Mouse (Mus musculus) right cerebral cortex, postnatal 4 days (tissue): Measurements from ENCODE around the gene Arid1b.
"Not testable (repeated sequence)": the region's sequence is repeated elsewhere in the genome, so short reads cannot be mapped to it uniquely, and the experiment has no call there.

Source experiments
- DNase-seq: peaks from one replicate; pipeline ENCODE4 v3.0.0-alpha.2; 2022

Gene Arid1b

DNA sequence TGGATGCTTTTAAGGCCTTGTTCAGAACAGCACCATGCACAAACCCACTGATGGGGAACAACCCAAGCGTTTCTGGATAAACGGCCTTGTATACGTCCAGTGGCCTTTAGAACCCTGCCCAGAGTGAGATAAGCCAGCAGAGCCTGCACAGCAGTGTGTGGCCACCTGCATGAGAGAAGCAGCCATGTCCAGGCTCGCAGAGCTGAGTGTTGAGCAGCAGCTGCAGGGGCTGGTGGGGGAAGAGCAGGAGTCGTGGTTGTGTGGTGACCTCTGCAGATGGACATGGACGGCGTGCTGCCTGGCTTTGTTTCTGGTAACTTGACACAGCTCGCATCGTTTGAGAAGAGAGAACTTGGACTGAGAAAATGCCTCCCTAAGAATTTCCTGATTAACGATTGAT, 97.8 kb downstream of the Arid1b start:
- DNase-seq: no peak

DNA sequence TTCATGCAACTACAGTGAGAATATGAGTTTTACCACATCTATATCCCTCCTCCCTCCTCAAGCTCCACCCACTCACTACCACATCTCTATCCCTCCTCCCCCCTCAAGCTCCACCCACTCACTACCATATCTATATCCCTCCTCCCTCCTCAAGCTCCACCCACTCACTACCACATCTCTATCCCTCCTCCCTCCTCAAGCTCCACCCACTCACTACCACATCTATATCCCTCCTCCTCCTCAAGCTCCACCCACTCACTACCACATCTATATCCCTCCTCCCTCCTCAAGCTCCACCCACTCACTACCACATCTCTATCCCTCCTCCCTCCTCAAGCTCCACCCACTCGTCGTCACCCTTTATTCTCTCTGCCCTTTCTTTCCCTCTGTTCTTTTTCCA, 99.2 kb downstream of the Arid1b start:
- DNase-seq: not testable (repeated sequence)

GRCm38 (mm10) chr17:5094636-5095035, 100.5 kb downstream of the Arid1b start:
- no peak for DNase-seq

GRCm38 (mm10) chr17:5095741-5096140, 101.6 kb downstream of the Arid1b start:
- DNase-seq: no peak

GRCm38 (mm10) chr17:5097046-5097445, 102.9 kb downstream of the Arid1b start:
- DNase-seq: no peak

DNA sequence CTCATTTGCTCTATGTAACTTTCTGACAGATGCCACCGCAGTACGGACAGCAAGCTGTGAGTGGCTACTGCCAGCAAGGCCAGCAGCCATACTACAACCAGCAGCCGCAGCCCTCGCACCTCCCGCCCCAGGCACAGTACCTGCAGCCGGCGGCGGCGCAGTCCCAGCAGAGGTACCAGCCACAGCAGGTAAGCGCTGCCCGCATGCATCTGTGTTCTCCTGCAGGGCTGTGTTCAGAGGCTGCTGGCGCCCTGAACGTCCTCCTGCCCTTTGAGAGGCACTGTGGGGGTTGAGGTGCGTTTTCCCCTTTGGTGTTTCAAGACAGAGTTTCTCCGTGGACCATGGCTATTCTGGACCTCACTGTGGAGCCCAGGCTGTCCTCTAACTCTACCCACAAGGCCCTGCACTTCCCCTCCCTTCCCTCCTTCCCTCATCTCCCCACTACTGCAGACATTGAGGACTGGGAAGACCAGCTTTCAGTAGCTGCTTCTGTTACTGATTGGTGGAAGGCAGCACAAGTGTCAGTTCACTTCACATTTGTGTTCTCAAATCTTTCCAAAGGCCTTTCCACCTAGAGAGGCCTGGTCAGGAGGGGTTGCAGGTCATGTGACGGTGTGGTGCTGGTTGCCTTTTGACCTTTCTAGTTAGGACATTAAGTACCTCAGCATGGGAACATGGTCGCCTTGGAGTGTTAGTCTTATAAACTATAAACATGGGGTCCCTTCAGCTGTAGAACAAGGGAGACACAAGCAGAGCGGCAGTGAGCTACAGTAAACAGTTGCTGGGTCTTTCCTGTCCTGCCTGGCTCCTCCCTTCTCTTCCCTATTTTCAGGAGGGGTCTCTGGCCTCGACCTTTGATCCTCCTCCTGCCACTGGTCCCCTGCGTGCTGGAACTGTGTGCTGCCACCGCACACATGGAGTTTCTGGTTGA, 103.7 kb downstream of the Arid1b start:
- no peak for DNase-seq

DNA sequence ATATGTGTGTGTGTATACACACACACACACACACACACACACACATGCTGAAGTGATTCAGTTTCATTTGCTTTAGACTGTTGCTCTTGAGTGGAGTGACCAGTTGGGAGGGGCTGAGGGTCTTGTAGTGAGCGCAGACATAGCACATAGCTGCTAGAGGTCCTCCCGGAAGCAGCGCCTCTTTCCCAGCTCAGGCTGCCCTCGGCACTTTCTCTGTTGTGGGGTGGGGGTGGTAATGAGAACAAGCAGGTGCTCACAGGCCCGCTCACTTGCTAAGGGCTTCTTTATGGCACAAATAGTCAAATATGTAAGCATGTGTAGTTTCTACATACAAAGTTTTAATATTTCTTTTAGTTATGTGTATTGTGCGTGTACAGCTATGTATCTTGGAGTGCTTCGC, 104.6 kb downstream of the Arid1b start:
- DNase-seq: no peak

DNA sequence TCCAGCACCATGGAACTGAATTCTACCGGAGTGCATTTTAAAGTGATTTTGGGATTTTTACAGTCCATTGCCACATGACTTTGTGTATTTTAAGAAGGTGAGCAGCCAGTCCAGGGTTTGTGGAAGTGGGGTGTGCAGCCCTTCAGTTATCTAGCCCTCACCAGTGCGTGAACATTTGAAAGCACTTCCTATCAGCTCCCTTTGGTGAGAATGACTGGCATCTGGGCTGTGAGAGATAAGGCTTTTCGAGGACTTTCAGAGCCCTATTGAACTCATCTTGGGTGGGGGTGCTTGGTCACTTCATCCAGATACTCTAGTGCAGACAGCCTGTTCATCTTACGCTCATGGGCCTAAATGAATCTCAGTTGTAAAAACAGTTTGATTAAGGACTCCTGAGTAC, 105.1 kb downstream of the Arid1b start:
- no peak for DNase-seq

DNA sequence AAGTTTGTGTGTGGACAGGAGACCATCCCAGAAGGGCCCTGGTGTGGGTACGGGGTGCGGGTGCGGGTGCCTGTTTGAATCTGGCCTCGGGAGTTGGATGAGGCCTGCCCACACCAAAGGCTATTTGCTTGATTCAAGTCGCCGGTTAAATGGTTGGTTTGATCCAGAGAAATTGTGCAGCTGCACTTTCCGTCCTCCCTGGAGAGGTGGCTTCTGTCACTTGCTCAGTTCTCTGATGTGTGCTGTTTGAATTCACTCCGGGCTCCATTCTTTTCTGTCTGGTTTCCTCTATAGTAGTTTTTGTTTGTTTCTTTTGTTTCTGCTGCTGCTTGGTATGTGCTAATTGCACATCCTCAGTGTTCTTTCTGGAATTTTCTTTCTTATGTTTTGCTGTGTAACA, 107.0 kb downstream of the Arid1b start:
- DNase-seq: no peak

DNA sequence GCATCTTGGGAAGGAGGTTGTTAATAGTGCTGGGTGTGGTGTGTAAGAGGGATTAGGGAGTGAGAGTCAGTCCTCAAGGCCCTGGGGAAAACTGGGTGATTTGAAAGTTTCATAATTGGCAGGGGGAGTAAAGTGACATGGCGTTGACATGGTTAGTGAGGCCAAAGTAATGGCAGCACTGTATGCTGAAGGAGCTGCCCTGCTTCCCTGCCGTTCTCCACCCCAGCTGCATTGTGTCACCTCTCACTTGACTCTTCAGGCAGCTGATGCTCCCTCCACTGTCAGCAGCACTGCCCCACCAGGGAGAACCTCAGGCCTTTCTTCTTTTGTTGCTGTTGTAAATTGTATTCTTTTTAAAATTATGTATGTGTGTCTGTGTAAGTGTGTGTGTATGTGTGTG, 107.8 kb downstream of the Arid1b start:
- DNase-seq: no peak

- no peak for DNase-seq
These were observed 111.6 kb downstream of the Arid1b start for GRCm38 (mm10) chr17:5105746-5106145.

GRCm38 (mm10) chr17:5106263-5107195, 112.4 kb downstream of the Arid1b start:
- DNase-seq: no peak

DNA sequence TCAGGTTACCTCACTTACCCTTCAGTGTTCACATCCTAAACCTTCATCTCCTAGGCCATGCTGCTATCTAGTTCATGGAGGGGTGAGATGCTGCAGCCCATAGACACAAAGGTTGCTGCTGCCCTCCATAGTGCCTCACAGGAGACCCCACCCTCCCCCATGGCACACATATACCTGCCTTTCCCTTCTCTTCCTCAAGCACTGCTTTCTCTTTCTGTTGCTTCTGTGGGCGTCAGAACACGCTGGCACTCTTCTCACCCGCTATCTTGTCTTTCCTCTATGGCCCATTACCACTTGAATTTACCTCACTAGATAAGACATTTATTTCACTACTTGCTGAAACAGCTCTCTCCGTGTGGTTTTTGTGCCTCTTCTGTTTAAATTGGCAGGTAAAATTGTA, 113.4 kb downstream of the Arid1b start:
- no peak for DNase-seq

DNA sequence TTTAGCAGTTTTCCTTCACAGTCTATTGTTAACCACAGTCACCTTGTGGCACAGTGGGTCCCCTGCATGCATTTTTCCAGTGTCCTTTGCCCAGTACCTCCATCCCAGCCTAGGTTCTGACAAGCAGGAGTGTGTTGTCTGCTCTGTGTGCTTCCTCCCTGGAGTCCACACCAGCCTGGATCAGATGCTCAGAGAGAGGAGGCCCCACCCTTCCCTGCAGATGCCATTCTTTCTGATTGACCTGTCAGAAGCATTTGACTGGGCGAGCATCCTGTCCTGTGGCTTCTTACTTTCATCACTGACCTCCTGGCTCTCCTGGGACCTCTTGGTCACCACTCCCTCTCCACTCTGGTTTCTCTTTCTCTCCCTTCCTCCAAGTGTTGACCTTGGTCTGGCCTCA, 113.9 kb downstream of the Arid1b start:
- no peak for DNase-seq

GRCm38 (mm10) chr17:5108546-5109142, 114.5 kb downstream of the Arid1b start:
- DNase-seq: no peak

DNA sequence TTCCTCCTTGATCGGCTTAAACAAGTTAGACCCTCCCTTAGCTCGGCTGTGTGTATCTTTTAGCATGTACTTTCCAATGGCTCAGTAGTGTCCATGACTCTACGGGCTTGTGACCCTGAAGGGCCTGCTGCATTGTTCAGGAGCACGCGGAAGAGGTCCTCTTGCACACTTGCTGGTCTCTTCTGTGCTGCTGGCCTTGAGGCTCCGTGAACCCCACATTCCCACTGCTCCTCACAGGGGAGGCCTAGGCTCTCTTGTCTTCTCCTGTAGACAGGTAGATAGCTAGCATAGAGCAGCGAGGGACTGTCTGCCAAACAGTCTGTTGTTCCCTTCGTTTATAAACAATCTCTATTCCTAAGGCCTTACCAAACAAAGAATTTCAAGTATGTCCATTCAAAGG, 115.2 kb downstream of the Arid1b start:
- no peak for DNase-seq

GRCm38 (mm10) chr17:5110159-5110558, 116.0 kb downstream of the Arid1b start:
- no peak for DNase-seq

DNA sequence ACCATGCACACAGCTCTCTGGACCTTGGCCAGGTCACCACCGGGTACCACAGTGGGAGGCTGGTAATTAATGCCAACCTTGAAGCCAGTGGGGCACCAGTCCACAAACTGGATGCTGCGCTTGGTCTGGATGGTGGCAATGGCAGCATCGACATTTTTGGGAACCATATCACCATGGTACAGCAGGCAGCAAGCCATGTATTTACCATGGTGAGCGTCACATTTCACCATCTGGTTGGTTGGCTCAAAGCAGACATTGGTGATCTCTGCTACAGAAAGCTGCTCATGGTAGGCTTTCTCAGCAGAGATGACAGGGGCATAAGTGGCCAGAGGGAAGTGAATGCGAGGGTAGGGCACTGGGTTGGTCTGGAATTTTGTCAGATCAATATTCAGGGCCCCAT, 116.8 kb downstream of the Arid1b start:
- not testable (repeated sequence) for DNase-seq

DNA sequence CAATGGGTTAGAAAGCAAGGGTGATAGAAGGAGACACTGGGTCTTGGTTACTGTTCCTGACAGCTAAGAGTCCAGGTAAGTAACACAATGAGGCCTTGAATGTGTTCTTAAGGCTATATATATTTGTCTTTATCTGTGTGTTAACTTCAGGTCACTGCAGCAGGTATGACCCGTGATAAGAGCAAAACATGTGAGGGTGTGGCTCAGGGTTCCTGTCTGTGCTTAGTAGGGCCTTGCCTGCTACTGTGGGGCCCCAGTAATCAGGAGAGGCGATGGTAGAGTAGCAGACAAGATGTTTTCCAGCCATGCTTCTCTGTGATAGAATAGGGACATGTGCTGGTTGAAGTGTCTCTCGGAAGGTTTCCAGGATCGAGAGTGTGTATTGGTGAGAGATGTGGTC, 118.0 kb downstream of the Arid1b start:
- no peak for DNase-seq

GRCm38 (mm10) chr17:5115952-5116351, 121.8 kb downstream of the Arid1b start:
- no peak for DNase-seq

DNA sequence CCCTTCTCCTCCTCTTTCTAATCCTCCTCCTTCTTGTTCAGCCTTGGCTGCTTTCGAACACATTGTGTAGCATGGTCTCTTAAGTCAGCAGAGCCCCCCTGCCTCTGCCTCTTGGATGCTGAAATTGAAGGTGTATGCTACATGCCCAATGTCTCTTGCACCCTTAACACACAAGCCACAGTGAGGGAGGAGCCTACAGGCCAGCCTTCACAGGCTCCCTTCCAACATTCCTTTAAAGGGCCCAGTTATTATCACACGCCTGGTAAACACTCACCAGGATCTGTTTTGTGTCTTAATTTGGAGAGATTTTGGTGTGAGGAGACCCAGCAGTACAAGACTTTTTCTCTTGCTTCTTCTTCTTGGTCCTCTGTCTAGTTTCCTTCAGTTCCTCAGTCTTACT, 122.9 kb downstream of the Arid1b start:
- no peak for DNase-seq

- DNase-seq: no peak
These were observed 124.0 kb downstream of the Arid1b start for GRCm38 (mm10) chr17:5118171-5118570.

GRCm38 (mm10) chr17:5124643-5125042, 130.5 kb downstream of the Arid1b start:
- DNase-seq: no peak
